Mouse (Mus musculus) brain, adult 10 weeks (tissue): ENCODE measurements around the gene Vmn1r65. TPM values are rescaled to one million over a fixed set of nuclear protein-coding genes. Genes with fewer than 3 reads are reported as not detected.

Experiments used
- polyA plus RNA-seq: library from polyadenylated mRNA; stranded (reverse); fragments of 350-450 nt; fragmentation: Illumina TruSeq; extraction: RNeasy Lipid Tissue Mini Kit (QIAGEN cat#74804); gene quantifications from one replicate; pipeline ENCODE4 v1.2.3, GENCODE M21; 2015; ENCODE audit warnings: low read depth, low replicate concordance

The Vmn1r65 gene
- polyA plus RNA-seq: not detected

DNA sequence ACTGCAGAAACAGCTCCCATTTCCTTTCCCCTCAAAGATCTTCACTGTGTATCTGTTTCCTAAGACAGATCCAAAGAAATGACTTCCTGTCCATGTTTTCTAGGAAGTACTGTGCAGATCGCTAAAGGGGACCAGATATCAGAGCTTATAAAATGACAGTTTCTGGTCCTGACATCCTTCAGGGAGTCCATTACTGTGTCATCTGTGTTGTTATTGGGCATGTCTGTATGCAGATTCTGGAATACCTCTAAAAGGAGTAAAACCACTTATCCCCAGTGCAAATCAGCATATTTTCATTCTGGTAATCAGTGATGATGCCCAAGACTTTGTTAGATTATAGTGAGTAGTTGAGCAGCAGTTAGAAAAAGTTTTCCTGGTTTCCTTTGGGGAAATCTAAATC is at the start of gene Vmn1r65:
Gene Vmn1r65 (minus strand): TSS at position 101 of the 400 bp plus-strand sequence.

DNA sequence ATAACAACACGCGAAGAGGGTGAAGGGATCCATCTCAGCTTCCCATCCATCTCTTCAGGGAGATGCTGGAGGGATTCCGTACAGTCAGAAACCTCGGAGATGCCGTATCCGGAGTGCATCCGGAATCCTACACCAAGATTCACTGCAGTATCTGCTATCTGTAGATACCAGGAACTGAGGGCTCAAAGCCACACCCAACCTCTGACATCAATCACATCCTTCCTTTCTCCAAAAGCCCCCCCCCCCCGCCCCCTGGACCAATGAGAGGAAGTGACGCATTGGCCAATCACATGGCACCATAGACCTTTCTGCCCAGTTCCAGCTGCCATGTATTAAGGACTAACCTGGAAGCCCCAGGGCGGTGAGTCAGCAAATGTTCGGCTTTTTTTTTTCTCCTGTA is 34.1 kb upstream of the Vmn1r65 start, which contains the start of gene Nlrp4c:
Gene Nlrp4c (plus strand): TSS at position 301 of the 400 bp plus-strand sequence.

Other genes with a start within 250 kb of the Vmn1r65 start
- not detected for gene Vmn1r63, start 205.6 kb downstream of the Vmn1r65 start, polyA plus RNA-seq
- not detected for gene Vmn1r64, start 126.5 kb downstream of the Vmn1r65 start, polyA plus RNA-seq
- gene Nlrp4c, start 34.2 kb upstream of the Vmn1r65 start, polyA plus RNA-seq: not detected
- gene Zfp787, start 145.0 kb upstream of the Vmn1r65 start, polyA plus RNA-seq: 26.4 TPM
- 38.9 TPM for gene Zfp444, start 161.2 kb upstream of the Vmn1r65 start, polyA plus RNA-seq
- not detected for gene Galp, start 186.1 kb upstream of the Vmn1r65 start, polyA plus RNA-seq
- gene Zscan5b, start 211.3 kb upstream of the Vmn1r65 start, polyA plus RNA-seq: not detected
- not detected for gene Epp13, start 241.7 kb upstream of the Vmn1r65 start, polyA plus RNA-seq